Comparison of ENCODE assay signal across 21 mouse cellular contexts in genomic region chr11:99010124-99010523, GRCm38 (mm10). TPM values are rescaled to one million over a fixed set of nuclear protein-coding genes. Genes with fewer than 3 reads are reported as not detected.
"Had no signal": no experiment of that assay in that cellular context is flagged by ENCODE, and none has a peak within 500 bp of the region (broad histone marks: within the 10 kb centered on the region; RNA-seq: fewer than 3 reads in every experiment).

No protein-coding gene starts in this region.

- H3K36me3 ChIP-seq: neural tube, embryonic 15.5 days had no signal

- H3K4me1 ChIP-seq: liver, embryonic 13.5 days; megakaryocyte, embryonic 14.5 days; neural tube, embryonic 12.5 days; neural tube, embryonic 15.5 days had no signal

- H3K27me3 ChIP-seq: liver, embryonic 13.5 days; megakaryocyte, embryonic 14.5 days; neural tube, embryonic 12.5 days; neural tube, embryonic 15.5 days had no signal

- H3K4me3 ChIP-seq: liver, embryonic 13.5 days; megakaryocyte, embryonic 14.5 days; neural tube, embryonic 12.5 days; neural tube, embryonic 15.5 days had no signal

- H3K9me3 ChIP-seq: liver, embryonic 13.5 days; megakaryocyte, embryonic 14.5 days; neural tube, embryonic 12.5 days; neural tube, embryonic 15.5 days had no signal

- DNase-seq: kidney, adult 9 months; kidney, postnatal 14 days; kidney, postnatal 4 days; liver, embryonic 13.5 days; lung, adult 2 months; lung, postnatal 14 days; midbrain, embryonic 14.5 days; right cerebral cortex, adult 18-20 months; right cerebral cortex, postnatal 14 days; right cerebral cortex, postnatal 4 days; thymus, adult 2 months; thymus, postnatal 25 days had no signal

RNA-seq across cellular contexts. Expression of gene Gjd3, which starts 27.3 kb away (rescaled TPM):
- total RNA-seq: liver, adult 2 months had no signal
- polyA plus RNA-seq: limb, embryonic 11.5 days; liver, adult 2 months; liver, embryonic 13.5 days; liver, embryonic 16.5 days; macrophage; midbrain, embryonic 11.5 days; stomach, embryonic 14.5 days had no signal
